Mouse (Mus musculus) heart, embryonic 15.5 days (tissue): ENCODE data around the gene Olfr810. TPM values are rescaled to one million over a fixed set of nuclear protein-coding genes. Genes with fewer than 3 reads are reported as not detected.

ENCODE experiments used
- ATAC-seq: fragments of 200-750 bp; cut with Nextera tagmentation; replicated peaks from 2 replicates; pipeline ENCODE4 v1.8.0; 2017; ENCODE audit warnings: low read depth, moderate TSS enrichment; ENCODE audit not compliant: insufficient number of reproducible peaks, insufficient read depth, low FRiP score
- H3K27ac ChIP-seq: fragments of 300-500 bp; sonication (generic); 2 replicates; pipeline ENCODE4 v1.5.1; 2015; ENCODE audit warnings: mild to moderate bottlenecking, inconsistent platforms
- H3K27me3 ChIP-seq: fragments of 300-500 bp; sonication (generic); 2 replicates; pipeline ENCODE4 v1.6.1; 2015; ENCODE audit warnings: inconsistent platforms
- H3K36me3 ChIP-seq: fragments of 300-500 bp; sonication (generic); 2 replicates; pipeline ENCODE4 v1.6.1; 2015; ENCODE audit warnings: mild to moderate bottlenecking, inconsistent platforms
- H3K4me1 ChIP-seq: fragments of 300-500 bp; sonication (generic); replicated peaks from 2 replicates; pipeline ENCODE4 v1.6.1; 2015; ENCODE audit warnings: inconsistent platforms
- H3K4me2 ChIP-seq: fragments of 300-500 bp; sonication (generic); 2 replicates; pipeline ENCODE4 v1.6.1; 2015; ENCODE audit warnings: inconsistent platforms, mild to moderate bottlenecking, moderate library complexity
- H3K4me3 ChIP-seq: fragments of 300-500 bp; sonication (generic); 2 replicates; pipeline ENCODE4 v1.5.1; 2015; ENCODE audit warnings: mild to moderate bottlenecking, inconsistent platforms
- H3K9ac ChIP-seq: fragments of 300-500 bp; sonication (generic); 2 replicates; pipeline ENCODE4 v1.6.1; 2015; ENCODE audit warnings: mild to moderate bottlenecking, inconsistent platforms
- H3K9me3 ChIP-seq: fragments of 300-500 bp; sonication (generic); replicated peaks from 2 replicates; pipeline ENCODE4 v1.6.1; 2016; ENCODE audit warnings: inconsistent platforms
- WGBS: fragments of 180-500 bp; shearing (Covaris S2); methylation state at CpG from one replicate; pipeline ENCODE4 v1.1.7; 2015; ENCODE audit warnings: mixed read lengths; 5-methylcytosine and 5-hydroxymethylcytosine counted together
- polyA plus RNA-seq: library from polyadenylated mRNA; unstranded; fragments of >200 nt; fragmentation: Nextera tagmentation; extraction: Ambion mirVana; gene quantifications from 2 replicates; pipeline ENCODE4 v1.2.1, GENCODE M21; 2015

Olfr810 gene
- polyA plus RNA-seq = not detected in 2 replicates

DNA sequence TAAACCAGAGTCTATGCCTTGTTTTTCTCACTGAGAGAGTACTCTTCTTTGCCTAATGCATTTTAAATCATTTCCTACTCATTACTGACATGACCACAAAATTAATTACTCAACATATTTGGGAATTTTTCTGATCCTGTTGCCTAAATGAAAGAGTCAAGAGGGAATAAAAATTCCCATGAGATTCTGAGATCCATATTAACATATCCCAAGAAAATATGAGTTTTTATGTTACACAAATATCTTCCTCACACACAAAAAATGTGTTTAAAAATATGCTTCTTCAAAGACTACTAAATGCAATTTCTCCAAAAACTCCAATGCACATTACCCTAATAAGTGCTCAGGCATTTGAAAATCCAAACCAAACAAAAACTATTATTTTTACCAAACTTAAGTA is at the start of gene Olfr810:
Gene Olfr810, minus strand, starts transcription at position 101 of the 400 bp plus-strand sequence.
- no peak within 1 kb of the TSS for H3K9ac ChIP-seq
- H3K9me3 ChIP-seq = no peaks in the 10 kb centered on the region
- H3K4me1 ChIP-seq = no peaks in the 10 kb centered on the region
- H3K4me3 ChIP-seq = no peak within 1 kb of the TSS
- H3K27me3 ChIP-seq = no peaks in the 10 kb centered on the region
- no peak within 1 kb of the TSS for H3K4me2 ChIP-seq
- no peak for ATAC-seq
- H3K27ac ChIP-seq = no peak within 1 kb of the TSS
- no peaks in the 10 kb centered on the region for H3K36me3 ChIP-seq

DNA sequence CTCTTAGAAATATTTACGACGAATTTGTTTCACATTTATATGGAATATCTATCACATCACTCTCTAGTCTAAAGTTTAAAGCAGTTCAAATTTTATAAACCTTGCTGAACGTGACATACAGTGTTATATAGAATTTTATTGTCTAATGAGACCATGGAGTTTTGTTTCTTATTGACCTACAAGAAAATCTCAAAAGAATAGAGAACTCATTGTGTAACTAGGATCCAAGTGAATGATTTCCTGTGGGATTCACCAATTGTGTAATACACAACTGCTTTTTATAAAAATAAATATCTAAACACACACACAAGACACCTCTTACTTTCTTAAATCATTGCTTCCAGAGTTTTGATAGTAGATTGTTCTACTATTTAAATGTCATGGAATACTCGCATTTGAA is 9.6 kb upstream of the Olfr810 start, which contains the start of gene Olfr811:
Gene Olfr811, minus strand, starts transcription at position 101 of the 400 bp plus-strand sequence.
- Histone ChIP-seq H3K9me3 (no peaks in the 10 kb centered on the region), H3K4me2 (no peak within 1 kb of the TSS), H3K9ac (no peak within 1 kb of the TSS), H3K4me1 (no peaks in the 10 kb centered on the region), H3K27ac (no peak within 1 kb of the TSS), H3K27me3 (no peaks in the 10 kb centered on the region), H3K36me3 (no peaks in the 10 kb centered on the region), H3K4me3 (no peak within 1 kb of the TSS)
- 74% methylated on average over 4 of the region's 4 CpGs for whole genome bisulfite sequencing
- no peak for ATAC-seq

DNA sequence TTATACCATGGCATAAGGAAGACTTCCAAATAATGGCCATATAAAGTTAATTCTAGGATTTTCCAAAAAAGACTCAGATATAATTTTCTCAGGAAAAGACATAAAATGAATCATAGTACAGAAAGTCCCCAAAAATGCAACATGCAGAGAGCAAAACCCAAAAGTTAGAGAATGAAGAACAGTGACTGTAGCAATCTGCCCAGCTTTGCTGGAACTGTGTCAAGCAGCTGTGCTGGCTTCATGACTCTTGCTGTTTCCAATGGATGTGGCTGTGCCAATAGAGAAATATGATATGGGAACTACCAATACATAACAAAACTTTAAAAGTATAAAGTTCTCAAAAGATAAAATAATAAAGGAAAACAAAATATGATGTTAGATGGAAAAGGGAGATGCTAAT is 16.6 kb downstream of the Olfr810 start:
- no peak overlapping the region for H3K4me3 ChIP-seq
- no peak for ATAC-seq
- no peak overlapping the region for H3K9ac ChIP-seq
- H3K27ac ChIP-seq = no peak overlapping the region
- H3K4me1 ChIP-seq = no peaks in the 10 kb centered on the region
- no peaks in the 10 kb centered on the region for H3K9me3 ChIP-seq
- H3K4me2 ChIP-seq = no peak overlapping the region
- no peaks in the 10 kb centered on the region for H3K27me3 ChIP-seq
- no peaks in the 10 kb centered on the region for H3K36me3 ChIP-seq

DNA sequence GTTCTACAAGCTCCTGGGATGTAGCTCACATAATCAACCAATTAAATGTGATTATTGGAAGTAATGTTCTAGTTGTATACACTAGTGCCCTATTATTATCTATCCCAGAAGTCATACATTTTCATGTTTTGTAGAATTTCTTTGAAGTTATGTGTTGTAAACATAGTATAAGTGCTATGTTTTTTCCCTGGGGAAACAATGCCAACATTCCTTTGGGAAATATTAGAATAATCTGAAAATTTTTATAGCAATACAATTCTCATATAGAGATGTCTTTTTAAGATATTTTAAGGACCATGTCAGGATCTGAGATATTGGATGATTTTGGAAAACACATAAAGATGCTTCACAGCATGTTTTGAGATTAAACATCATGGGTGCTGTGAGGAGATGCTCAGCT is 20.4 kb downstream of the Olfr810 start, which contains the start of gene Olfr809:
Gene Olfr809, plus strand, starts transcription at position 301 of the 400 bp plus-strand sequence.
- no peak within 1 kb of the TSS for H3K9ac ChIP-seq
- no peak for ATAC-seq
- H3K4me3 ChIP-seq = no peak within 1 kb of the TSS
- H3K9me3 ChIP-seq = no peaks in the 10 kb centered on the region
- no peak within 1 kb of the TSS for H3K4me2 ChIP-seq
- no peaks in the 10 kb centered on the region for H3K36me3 ChIP-seq
- no peak within 1 kb of the TSS for H3K27ac ChIP-seq
- H3K27me3 ChIP-seq = no peaks in the 10 kb centered on the region
- H3K4me1 ChIP-seq = no peaks in the 10 kb centered on the region

DNA sequence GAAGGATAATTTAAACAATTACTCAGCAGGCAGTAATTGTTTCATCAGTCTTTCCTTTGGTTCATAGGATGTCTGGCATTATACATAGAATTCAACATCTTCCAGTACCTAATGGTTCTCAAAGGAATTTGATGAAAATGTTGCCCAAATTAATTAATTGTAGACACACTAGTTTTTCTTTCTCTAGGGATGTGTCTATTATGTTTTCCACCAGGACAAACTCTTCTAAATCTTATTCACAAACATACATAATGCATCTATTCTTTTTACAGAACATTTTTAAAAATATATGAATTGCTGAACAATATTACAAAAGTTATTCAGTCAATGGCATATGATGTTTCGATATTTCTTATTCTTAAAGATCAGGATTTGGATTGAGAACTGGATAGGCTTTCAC is 29.5 kb downstream of the Olfr810 start, which contains the start of gene Olfr808:
Gene Olfr808, plus strand, starts transcription at position 301 of the 400 bp plus-strand sequence.
- H3K36me3 ChIP-seq = no peaks in the 10 kb centered on the region
- no peak within 1 kb of the TSS for H3K9ac ChIP-seq
- H3K4me1 ChIP-seq = no peaks in the 10 kb centered on the region
- 81% methylated on average over 1 of the region's 1 CpGs for WGBS
- H3K27ac ChIP-seq = no peak within 1 kb of the TSS
- no peak within 1 kb of the TSS for H3K4me2 ChIP-seq
- no peak within 1 kb of the TSS for H3K4me3 ChIP-seq
- no peaks in the 10 kb centered on the region for H3K9me3 ChIP-seq
- ATAC-seq = no peak
- no peaks in the 10 kb centered on the region for H3K27me3 ChIP-seq

DNA sequence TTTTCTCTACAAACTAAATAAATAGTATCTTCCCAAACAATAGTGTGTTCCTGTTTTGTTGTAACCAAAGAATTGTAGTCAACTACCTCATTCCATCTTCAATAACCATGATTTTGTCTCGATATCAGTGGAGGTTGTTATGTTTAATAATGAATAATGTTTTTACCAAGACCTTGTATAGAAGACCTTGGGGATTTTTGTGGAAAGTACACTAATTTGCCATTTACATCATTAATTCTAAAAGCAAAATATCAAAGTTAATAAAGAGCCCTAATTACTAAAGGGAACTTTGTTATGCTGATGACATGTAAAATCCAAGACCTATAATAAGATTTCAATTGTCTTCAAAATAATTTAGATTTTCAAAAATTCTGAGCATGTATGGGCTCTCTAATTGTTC is 37.0 kb downstream of the Olfr810 start, which contains the start of gene Olfr807:
Gene Olfr807, minus strand, starts transcription at position 101 of the 400 bp plus-strand sequence.
- Histone ChIP-seq H3K27ac (no peak within 1 kb of the TSS), H3K4me3 (no peak within 1 kb of the TSS), H3K27me3 (no peaks in the 10 kb centered on the region), H3K36me3 (no peaks in the 10 kb centered on the region), H3K4me2 (no peak within 1 kb of the TSS), H3K9ac (no peak within 1 kb of the TSS), H3K9me3 (no peaks in the 10 kb centered on the region), H3K4me1 (no peaks in the 10 kb centered on the region)
- no peak for ATAC-seq
- WGBS = 91% methylated on average over 1 of the region's 1 CpGs

DNA sequence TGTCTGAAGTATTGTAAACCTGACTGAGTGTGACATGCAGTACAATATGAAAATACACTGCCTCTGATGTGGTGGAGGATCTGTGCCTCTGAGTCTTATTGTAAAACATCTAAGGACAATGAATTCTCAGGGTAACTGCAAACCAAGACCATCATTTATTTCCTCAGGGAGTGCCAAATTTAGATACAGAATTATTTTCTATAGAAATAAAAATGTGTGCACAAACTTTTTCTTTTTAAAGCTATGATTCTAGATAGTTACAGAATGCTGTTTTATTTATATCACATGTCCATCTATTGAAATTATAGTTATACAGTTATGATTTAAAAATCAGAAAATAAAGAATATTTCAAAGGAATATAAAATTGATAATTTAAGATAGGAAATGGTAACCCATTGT is 52.9 kb downstream of the Olfr810 start, which contains the start of gene Olfr806:
Gene Olfr806, minus strand, starts transcription at position 101 of the 400 bp plus-strand sequence.
- Histone ChIP-seq H3K9ac (no peak within 1 kb of the TSS), H3K4me1 (no peaks in the 10 kb centered on the region), H3K4me3 (no peak within 1 kb of the TSS), H3K27me3 (no peaks in the 10 kb centered on the region), H3K36me3 (no peaks in the 10 kb centered on the region), H3K4me2 (no peak within 1 kb of the TSS), H3K9me3 (no peaks in the 10 kb centered on the region), H3K27ac (no peak within 1 kb of the TSS)
- ATAC-seq = no peak

Other genes starting within 250 kb of the Olfr810 start
- gene Olfr794, start 227.3 kb downstream of the Olfr810 start, polyA plus RNA-seq = not detected in 2 replicates
- not detected in 2 replicates for gene Olfr796, start 182.3 kb downstream of the Olfr810 start, polyA plus RNA-seq
- gene Olfr798, start 167.0 kb downstream of the Olfr810 start, polyA plus RNA-seq = not detected in 2 replicates
- not detected in 2 replicates for gene Olfr799, start 157.4 kb downstream of the Olfr810 start, polyA plus RNA-seq
- not detected in 2 replicates for gene Olfr800, start 137.2 kb downstream of the Olfr810 start, polyA plus RNA-seq
- not detected in 2 replicates for gene Olfr801, start 121.1 kb downstream of the Olfr810 start, polyA plus RNA-seq
- gene Olfr802, start 106.7 kb downstream of the Olfr810 start, polyA plus RNA-seq = not detected in 2 replicates
- not detected in 2 replicates for gene Olfr803, start 100.6 kb downstream of the Olfr810 start, polyA plus RNA-seq
- gene Olfr804, start 91.7 kb downstream of the Olfr810 start, polyA plus RNA-seq = not detected in 2 replicates
- gene Olfr805, start 65.5 kb downstream of the Olfr810 start, polyA plus RNA-seq = not detected in 2 replicates
- gene Olfr806, start 53.0 kb downstream of the Olfr810 start, polyA plus RNA-seq = not detected in 2 replicates
- gene Olfr807, start 37.1 kb downstream of the Olfr810 start, polyA plus RNA-seq = not detected in 2 replicates
- not detected in 2 replicates for gene Olfr808, start 29.4 kb downstream of the Olfr810 start, polyA plus RNA-seq
- not detected in 2 replicates for gene Olfr809, start 20.3 kb downstream of the Olfr810 start, polyA plus RNA-seq
- not detected in 2 replicates for gene Olfr811, start 9.5 kb upstream of the Olfr810 start, polyA plus RNA-seq
- not detected in 2 replicates for gene Olfr812, start 51.2 kb upstream of the Olfr810 start, polyA plus RNA-seq
- not detected in 2 replicates for gene Olfr813, start 60.5 kb upstream of the Olfr810 start, polyA plus RNA-seq
- gene Olfr814, start 84.9 kb upstream of the Olfr810 start, polyA plus RNA-seq = not detected in 2 replicates
- gene Olfr815, start 111.0 kb upstream of the Olfr810 start, polyA plus RNA-seq = not detected in 2 replicates
- gene Olfr816, start 120.7 kb upstream of the Olfr810 start, polyA plus RNA-seq = not detected in 2 replicates
- gene Olfr818, start 154.2 kb upstream of the Olfr810 start, polyA plus RNA-seq = not detected in 2 replicates
- not detected in 2 replicates for gene Olfr819, start 172.3 kb upstream of the Olfr810 start, polyA plus RNA-seq
- not detected in 2 replicates for gene Olfr247, start 181.2 kb upstream of the Olfr810 start, polyA plus RNA-seq
- gene Gm10310, start 190.1 kb upstream of the Olfr810 start, polyA plus RNA-seq = not detected in 2 replicates
- not detected in 2 replicates for gene Olfr820, start 217.7 kb upstream of the Olfr810 start, polyA plus RNA-seq
- not detected in 2 replicates for gene Olfr821, start 235.4 kb upstream of the Olfr810 start, polyA plus RNA-seq